Mouse (Mus musculus) cerebellum, adult 2 months (tissue): Measurements from ENCODE around the gene Gm38431.

Experiments used
- CTCF ChIP-seq: fragments of 200-500 bp; IDR thresholded peaks from 2 replicates; pipeline ENCODE4 v1.5.1; 2011; ENCODE audit warnings: low read depth, mild to moderate bottlenecking, control low read depth, low read length, moderate library complexity, borderline replicate concordance; ENCODE audit not compliant: insufficient read depth
- POLR2A ChIP-seq: fragments of 200-500 bp; IDR thresholded peaks from 2 replicates; pipeline ENCODE4 v1.6.1; 2011; ENCODE audit warnings: low read length, control low read depth, borderline replicate concordance; ENCODE audit not compliant: insufficient read depth

- TF ChIP-seq CTCF (no peak), POLR2A (no peak)
Measured at GRCm38 (mm10) chr9:21018600-21018999, 73.2 kb downstream of the Gm38431 start.
